Mouse (Mus musculus) kidney, embryonic 14.5 days (tissue): ENCODE measurements at regions not wholly inside any gene's neighbourhood (a gene's known extent, or its start where the extent isn't known, plus 50 kb on each side); places are given as distances from the start of the nearest gene placed in this dataset.
A peak's percentile ranks its signal among the peaks of the same experiment; 100 is the strongest.
"Not testable (repeated sequence)": the region's sequence is repeated elsewhere in the genome, so short reads cannot be mapped to it uniquely, and the experiment has no call there.

Experiments used
- ATAC-seq: fragments of 200-750 bp; cut with Nextera tagmentation; 2 replicates; pipeline ENCODE4 v1.8.0; 2017; ENCODE audit warnings: moderate number of reproducible peaks, mild to moderate bottlenecking, moderate TSS enrichment, moderate library complexity; ENCODE audit not compliant: low FRiP score, low TSS enrichment
- H3K27ac ChIP-seq: fragments of 300-500 bp; sonication (generic); 2 replicates; pipeline ENCODE4 v1.5.1; 2014; ENCODE audit warnings: low read depth, mild to moderate bottlenecking, low read length, moderate library complexity, mixed read lengths
- H3K27me3 ChIP-seq: fragments of 300-500 bp; sonication (generic); 2 replicates; pipeline ENCODE4 v1.6.1; 2014; ENCODE audit warnings: mild to moderate bottlenecking, low read length; ENCODE audit not compliant: control insufficient read depth, insufficient read depth
- H3K36me3 ChIP-seq: fragments of 300-500 bp; sonication (generic); 2 replicates; pipeline ENCODE4 v1.6.1; 2014; ENCODE audit warnings: low read length, mixed read lengths; ENCODE audit not compliant: control insufficient read depth, insufficient read depth
- H3K4me1 ChIP-seq: fragments of 300-500 bp; sonication (generic); 2 replicates; pipeline ENCODE4 v1.6.1; 2014; ENCODE audit warnings: low read length, mixed read lengths; ENCODE audit not compliant: control insufficient read depth, insufficient read depth
- H3K4me2 ChIP-seq: fragments of 300-500 bp; sonication (generic); replicated peaks from 2 replicates; pipeline ENCODE4 v1.6.1; 2014; ENCODE audit warnings: low read depth, mild to moderate bottlenecking, low read length
- H3K4me3 ChIP-seq: fragments of 300-500 bp; sonication (generic); 2 replicates; pipeline ENCODE4 v1.5.1; 2014; ENCODE audit warnings: mild to moderate bottlenecking, low read length
- H3K9ac ChIP-seq: fragments of 300-500 bp; sonication (generic); 2 replicates; pipeline ENCODE4 v1.6.1; 2014; ENCODE audit warnings: low read depth, mild to moderate bottlenecking, low read length, moderate library complexity
- H3K9me3 ChIP-seq: fragments of 300-500 bp; sonication (generic); 2 replicates; pipeline ENCODE4 v1.6.1; 2016; ENCODE audit warnings: low read length; ENCODE audit not compliant: control insufficient read depth
- WGBS: fragments of 180-500 bp; shearing (Covaris S2); extraction: QIAGEN DNeasy Blood & Tissue Kit; methylation state at CpG from one replicate; pipeline ENCODE4 v1.1.7; 2014; 5-methylcytosine and 5-hydroxymethylcytosine counted together

- Histone ChIP-seq H3K4me3 (no peak overlapping the region), H3K36me3 (no peaks in the 10 kb centered on the region), H3K27me3 (no peaks in the 10 kb centered on the region), H3K9ac (no peak overlapping the region), H3K9me3 (no peaks in the 10 kb centered on the region), H3K4me2 (no peak overlapping the region), H3K4me1 (no peaks in the 10 kb centered on the region), H3K27ac (no peak overlapping the region)
- 89% methylated on average over 4 of the region's 4 CpGs for WGBS
- no peak for ATAC-seq
These were observed 703.2 kb downstream of the A830018L16Rik start for GRCm38 (mm10) chr1:12117083-12117482.

- Histone ChIP-seq H3K4me2 (no peak overlapping the region), H3K9ac (no peak overlapping the region), H3K27me3 (no peaks in the 10 kb centered on the region), H3K4me1 (no peaks in the 10 kb centered on the region), H3K36me3 (no peaks in the 10 kb centered on the region), H3K4me3 (no peak overlapping the region), H3K27ac (no peak overlapping the region), H3K9me3 (no peaks in the 10 kb centered on the region)
- no peak for ATAC-seq
- WGBS: 79% methylated on average over 7 of the region's 7 CpGs
These were observed 707.0 kb downstream of the A830018L16Rik start for GRCm38 (mm10) chr1:12120926-12121325.

- not testable (repeated sequence) for H3K27ac ChIP-seq, H3K27me3 ChIP-seq, ATAC-seq, H3K36me3 ChIP-seq, H3K9ac ChIP-seq, H3K4me2 ChIP-seq, H3K9me3 ChIP-seq, H3K4me3 ChIP-seq, H3K4me1 ChIP-seq
- WGBS: 48% methylated on average over 2 of the region's 2 CpGs
These were observed 712.7 kb downstream of the A830018L16Rik start for GRCm38 (mm10) chr1:12126611-12127010.

GRCm38 (mm10) chr1:12170503-12170902 is 756.6 kb downstream of the A830018L16Rik start:
- Histone ChIP-seq H3K9me3 (no peaks in the 10 kb centered on the region), H3K4me1 (no peaks in the 10 kb centered on the region), H3K27ac (no peak overlapping the region), H3K4me3 (no peak overlapping the region), H3K36me3 (no peaks in the 10 kb centered on the region), H3K9ac (no peak overlapping the region), H3K4me2 (no peak overlapping the region), H3K27me3 (no peaks in the 10 kb centered on the region)
- 0 out of 2 replicates have a peak, but pooled peaks have one; percentile 20 for ATAC-seq
- 80% methylated on average over 10 of the region's 10 CpGs for WGBS

- no peak for ATAC-seq
These were observed 775.8 kb downstream of the A830018L16Rik start for GRCm38 (mm10) chr1:12189646-12190233.

DNA sequence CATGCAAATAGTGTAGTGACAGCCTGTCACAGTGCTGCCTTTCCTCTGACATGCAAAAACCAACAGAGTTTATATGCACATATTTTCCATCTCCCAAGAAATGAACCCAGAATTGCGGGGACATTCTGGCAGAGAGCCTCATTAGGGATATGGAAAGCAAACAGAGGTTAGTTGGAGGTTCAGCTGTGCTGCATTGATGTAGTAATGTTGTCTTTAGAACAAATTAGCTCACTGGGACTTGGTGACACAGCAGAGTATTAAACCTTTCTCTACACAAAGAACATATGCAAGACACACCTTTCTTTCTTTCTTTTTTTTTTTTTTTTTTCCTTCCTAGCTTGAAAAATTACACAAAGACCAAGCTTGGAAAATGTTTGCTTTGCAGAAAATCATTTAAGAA is 778.7 kb downstream of the A830018L16Rik start:
- no peaks in the 10 kb centered on the region for H3K36me3 ChIP-seq
- H3K9ac ChIP-seq: no peak overlapping the region
- no peak for ATAC-seq
- no peaks in the 10 kb centered on the region for H3K4me1 ChIP-seq
- H3K27me3 ChIP-seq: no peaks in the 10 kb centered on the region; the same call in 1 of the 2 replicates
- no peak overlapping the region for H3K4me2 ChIP-seq
- H3K9me3 ChIP-seq: no peaks in the 10 kb centered on the region
- H3K4me3 ChIP-seq: no peak overlapping the region
- WGBS: 54% methylated on average over 1 of the region's 1 CpGs
- H3K27ac ChIP-seq: no peak overlapping the region

More at GRCm38 (mm10) chr1:12189646-12190233, 775.8 kb downstream of the A830018L16Rik start:
- Histone ChIP-seq H3K9ac (no peak overlapping the region), H3K27ac (no peak overlapping the region), H3K4me2 (no peak overlapping the region), H3K4me1 (no peaks in the 10 kb centered on the region), H3K27me3 (no peaks in the 10 kb centered on the region; the same call in 1 of the 2 replicates), H3K36me3 (no peaks in the 10 kb centered on the region), H3K9me3 (no peaks in the 10 kb centered on the region), H3K4me3 (no peak overlapping the region)
- WGBS: 80% methylated on average over 5 of the region's 5 CpGs

- WGBS: 64% methylated on average over 1 of the region's 1 CpGs
These were observed 817.2 kb downstream of the A830018L16Rik start for GRCm38 (mm10) chr1:12231089-12231488.

GRCm38 (mm10) chr1:12242090-12242489 is 828.2 kb downstream of the A830018L16Rik start:
- no peaks in the 10 kb centered on the region for H3K4me1 ChIP-seq
- H3K36me3 ChIP-seq: no peaks in the 10 kb centered on the region
- no peak overlapping the region for H3K4me3 ChIP-seq
- H3K9ac ChIP-seq: no peak overlapping the region
- no peak overlapping the region for H3K4me2 ChIP-seq
- ATAC-seq: no peak
- no peak overlapping the region for H3K27ac ChIP-seq
- H3K9me3 ChIP-seq: no peaks in the 10 kb centered on the region
- H3K27me3 ChIP-seq: no peaks in the 10 kb centered on the region

More at GRCm38 (mm10) chr1:12231089-12231488, 817.2 kb downstream of the A830018L16Rik start:
- H3K9me3 ChIP-seq: no peaks in the 10 kb centered on the region
- no peak overlapping the region for H3K4me2 ChIP-seq
- H3K4me1 ChIP-seq: no peaks in the 10 kb centered on the region
- H3K27me3 ChIP-seq: no peaks in the 10 kb centered on the region
- ATAC-seq: no peak
- H3K27ac ChIP-seq: no peak overlapping the region
- H3K4me3 ChIP-seq: no peak overlapping the region
- H3K36me3 ChIP-seq: no peaks in the 10 kb centered on the region
- H3K9ac ChIP-seq: no peak overlapping the region

DNA sequence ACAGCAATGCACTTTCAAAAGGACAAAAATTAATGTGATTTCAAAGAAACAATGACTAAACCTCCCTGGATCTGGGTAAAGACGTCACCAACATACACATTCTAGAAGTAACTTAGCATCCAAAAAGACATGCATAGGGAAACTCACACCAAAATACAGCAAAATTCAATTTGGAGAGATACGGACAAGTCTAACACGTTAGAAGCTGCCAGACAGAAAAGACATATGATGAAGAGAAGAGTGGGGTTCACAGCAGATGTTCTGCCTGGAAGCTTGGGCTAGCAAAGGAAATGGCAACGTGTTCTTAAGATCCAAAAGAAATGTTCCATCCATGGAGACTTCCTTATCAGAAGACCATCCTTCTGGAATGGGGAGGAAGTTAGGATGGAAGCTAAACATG is 868.6 kb downstream of the A830018L16Rik start:
- ATAC-seq: no peak
- Histone ChIP-seq H3K36me3 (no peaks in the 10 kb centered on the region), H3K27ac (no peak overlapping the region), H3K9ac (no peak overlapping the region), H3K4me2 (no peak overlapping the region), H3K27me3 (no peaks in the 10 kb centered on the region), H3K4me1 (no peaks in the 10 kb centered on the region), H3K4me3 (no peak overlapping the region), H3K9me3 (no peaks in the 10 kb centered on the region)
- WGBS: 92% methylated on average over 4 of the region's 4 CpGs
